Mouse (Mus musculus): Measurements from ENCODE around the gene Fzr1. TPM values are rescaled to one million over a fixed set of nuclear protein-coding genes. Genes with fewer than 3 reads are reported as not detected.

Fzr1 gene
- total RNA-seq, 2 experiments from 2014 or later, result 65.9 to 66.6 TPM

GRCm38 (mm10) chr10:81417227-81418215 lies 39.2 kb upstream of the Fzr1 start:
- no peak for DNase-seq (ENCODE audit: extremely low spot score in 1 of 2, low spot score in 1 of 2)

DNA sequence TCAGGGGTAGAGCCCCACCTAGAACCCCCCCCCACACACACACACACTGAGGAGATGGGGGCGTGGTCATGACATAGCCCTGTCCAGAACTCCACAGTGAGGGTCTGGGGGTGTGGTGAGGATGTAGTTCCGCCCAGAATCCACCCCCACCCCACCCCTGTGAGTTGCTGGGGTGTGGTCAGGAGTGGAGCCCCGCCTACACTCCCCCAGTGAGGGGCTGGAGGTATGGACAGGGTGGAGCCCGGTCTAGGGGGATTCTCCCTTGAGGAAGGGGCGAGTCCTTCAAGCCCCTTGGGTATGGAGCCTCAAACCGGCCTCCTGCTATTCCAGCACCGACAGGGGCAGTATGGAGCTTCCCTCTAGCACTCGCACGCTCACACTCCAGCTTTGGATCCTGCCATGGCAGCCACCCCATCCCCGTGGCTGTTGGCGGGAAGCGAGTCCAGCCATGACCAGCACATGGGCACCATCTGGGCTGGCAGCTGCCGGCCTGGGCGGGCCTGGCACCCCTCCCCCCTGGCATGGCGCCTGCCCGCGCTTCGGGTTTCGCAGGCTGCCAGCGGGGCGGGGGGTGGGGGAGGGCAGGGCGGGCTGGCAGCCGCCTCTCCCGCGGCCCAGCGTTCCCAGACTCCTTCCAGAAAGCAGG lies 38.4 kb upstream of the Fzr1 start:
- DNase-seq (ENCODE audit: extremely low spot score in 1 of 2, low spot score in 1 of 2), result peak; percentile 76 to 79

DNA sequence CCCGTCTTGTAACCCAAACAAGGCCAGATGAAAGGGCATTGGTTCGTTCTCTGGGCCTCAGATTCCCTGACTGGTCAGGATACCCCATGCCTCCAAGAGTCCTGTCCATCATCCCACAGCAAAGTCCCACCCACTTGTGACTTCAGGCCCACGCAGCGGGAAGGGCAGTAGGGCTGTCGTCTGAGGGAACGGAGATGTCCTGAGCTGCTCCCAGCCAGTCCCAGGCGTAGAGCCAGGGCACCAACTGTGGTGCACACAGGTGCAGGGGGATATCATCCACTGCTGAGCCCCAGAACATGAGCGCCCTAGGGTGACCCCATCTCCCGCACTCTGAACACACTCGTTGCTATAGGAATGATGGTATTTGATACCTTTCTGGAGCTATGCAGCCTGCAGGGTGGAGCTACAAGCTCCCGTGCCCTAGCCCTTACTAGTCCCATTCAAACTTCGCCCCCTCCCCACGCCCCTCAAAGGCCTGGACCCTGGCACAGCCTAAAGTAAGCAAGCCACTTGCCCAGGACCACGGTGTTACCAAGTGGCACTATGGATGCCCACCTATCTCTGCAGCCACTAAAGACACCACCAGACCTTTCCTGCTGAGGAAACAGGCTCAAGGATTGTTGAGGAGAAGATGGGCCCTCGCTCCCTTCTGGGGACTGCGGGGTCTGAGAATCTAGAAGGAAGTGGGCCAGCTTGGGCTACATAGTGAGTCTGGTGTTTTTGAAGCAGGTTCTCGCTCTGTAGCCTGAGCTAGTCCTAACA lies 37.4 kb upstream of the Fzr1 start:
- DNase-seq (ENCODE audit: extremely low spot score in 1 of 2, low spot score in 1 of 2), result no peak

GRCm38 (mm10) chr10:81415146-81415545 lies 36.8 kb upstream of the Fzr1 start:
- no peak for DNase-seq (ENCODE audit: extremely low spot score in 1 of 2, low spot score in 1 of 2)

- no peak for DNase-seq (ENCODE audit: extremely low spot score in 1 of 2, low spot score in 1 of 2)
Observed at GRCm38 (mm10) chr10:81414682-81415081, 36.4 kb upstream of the Fzr1 start.

GRCm38 (mm10) chr10:81413310-81414261 lies 35.3 kb upstream of the Fzr1 start:
- peak; percentile 70 to 75 for DNase-seq (ENCODE audit: extremely low spot score in 1 of 2, low spot score in 1 of 2)

DNA sequence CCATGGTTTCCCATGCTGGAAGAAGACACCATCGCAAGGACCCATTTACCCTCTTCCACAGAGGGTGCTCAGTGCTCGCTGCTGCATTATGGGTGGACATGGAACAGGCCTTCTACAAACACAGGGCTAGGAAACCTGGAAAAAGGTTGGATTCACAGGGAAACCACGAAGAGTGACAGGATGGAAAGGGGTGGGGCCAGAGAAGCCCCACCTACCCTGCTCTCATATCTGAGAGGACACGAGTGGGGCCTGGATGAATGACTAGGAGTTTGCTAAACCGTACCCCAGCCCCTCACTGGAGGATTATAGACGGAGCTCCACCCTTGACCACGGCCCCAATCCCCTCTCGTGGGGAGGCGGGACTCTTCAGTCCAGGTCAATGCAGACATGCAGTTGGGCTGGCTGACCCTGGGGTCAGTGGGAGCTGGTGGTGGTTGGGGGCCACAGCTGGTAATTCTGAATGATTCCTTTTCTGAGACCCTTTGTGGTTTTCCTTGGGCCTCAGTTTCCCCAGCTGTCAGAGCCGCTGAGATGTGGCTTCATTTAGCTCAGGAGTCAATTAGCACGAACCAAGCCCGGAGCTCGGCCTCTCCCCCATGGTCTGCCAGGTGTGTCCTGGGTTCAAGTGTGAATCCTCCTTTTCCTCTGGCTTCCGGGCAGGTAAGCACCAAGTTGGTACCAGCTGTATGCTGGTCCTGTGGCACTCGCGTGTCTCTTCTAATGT lies 34.4 kb upstream of the Fzr1 start:
- DNase-seq (ENCODE audit: extremely low spot score in 1 of 2, low spot score in 1 of 2), result no peak

DNA sequence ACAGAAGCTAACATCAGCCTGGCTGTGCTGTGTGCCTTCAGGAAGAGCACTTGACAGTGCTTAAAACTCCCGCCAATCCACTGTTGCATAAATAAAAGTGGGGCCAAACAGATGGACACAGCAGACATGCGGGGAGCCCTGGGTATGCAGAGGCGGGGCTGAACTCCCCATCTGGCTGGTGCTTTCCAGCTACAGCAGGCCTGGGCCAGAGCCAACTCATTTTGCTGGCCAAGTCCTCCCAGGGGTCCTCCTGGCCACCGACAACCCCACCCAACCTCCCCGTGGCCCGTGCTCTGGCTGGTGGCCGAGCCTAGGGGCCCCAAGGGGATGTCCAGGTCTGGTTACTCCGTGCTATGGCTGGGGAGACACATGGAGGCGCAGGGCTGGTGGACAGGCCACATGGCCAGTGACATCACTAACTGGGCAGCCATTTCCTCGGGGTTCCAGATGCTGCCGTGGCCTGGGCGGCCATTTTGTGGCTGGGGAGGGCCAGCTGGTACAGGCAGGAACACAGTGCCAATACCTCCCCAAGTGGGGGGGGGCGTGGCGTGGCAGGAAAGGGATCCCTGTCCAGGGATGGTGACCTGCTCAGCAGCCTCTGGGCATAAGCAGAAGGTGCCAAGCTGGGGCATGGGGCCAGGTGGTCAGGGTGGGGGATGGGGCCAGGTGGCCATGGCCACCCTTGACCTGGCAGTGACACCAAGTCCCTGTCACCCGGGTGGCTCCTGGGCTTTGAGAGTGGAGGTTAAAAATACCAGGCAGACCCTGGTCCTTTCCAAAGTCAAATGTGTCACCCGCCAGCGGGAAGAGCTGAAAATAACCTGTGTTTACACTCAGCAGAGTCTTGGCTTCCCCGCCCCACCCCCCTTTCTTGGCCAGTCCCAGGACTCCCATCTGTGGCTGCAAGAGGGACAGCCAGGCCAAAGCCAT lies 33.4 kb upstream of the Fzr1 start:
- DNase-seq (ENCODE audit: extremely low spot score in 1 of 2, low spot score in 1 of 2), result no peak

- no peak for DNase-seq (ENCODE audit: extremely low spot score in 1 of 2, low spot score in 1 of 2)
Observed at GRCm38 (mm10) chr10:81410981-81411380, 32.7 kb upstream of the Fzr1 start.

DNA sequence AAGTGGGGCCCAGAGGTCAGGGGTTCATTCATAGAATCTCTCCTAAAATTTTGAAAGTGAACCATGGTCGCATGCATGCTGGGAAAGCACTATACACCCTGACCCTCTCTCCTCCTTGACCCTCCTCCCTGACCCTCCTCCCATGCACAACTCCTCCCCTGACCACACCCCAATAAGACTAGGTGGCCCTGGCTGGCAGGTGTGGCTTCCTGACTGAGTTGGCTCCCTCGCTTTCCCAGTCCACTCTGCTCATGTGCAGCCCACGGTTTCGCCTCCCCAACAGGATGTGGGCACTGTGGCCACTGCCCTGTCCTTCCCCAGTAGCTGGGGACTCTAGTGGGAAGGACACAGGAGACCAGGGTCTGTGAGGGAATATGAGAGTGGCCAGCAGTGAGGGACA lies 32.0 kb upstream of the Fzr1 start:
- DNase-seq (ENCODE audit: extremely low spot score in 1 of 2, low spot score in 1 of 2), result no peak

DNA sequence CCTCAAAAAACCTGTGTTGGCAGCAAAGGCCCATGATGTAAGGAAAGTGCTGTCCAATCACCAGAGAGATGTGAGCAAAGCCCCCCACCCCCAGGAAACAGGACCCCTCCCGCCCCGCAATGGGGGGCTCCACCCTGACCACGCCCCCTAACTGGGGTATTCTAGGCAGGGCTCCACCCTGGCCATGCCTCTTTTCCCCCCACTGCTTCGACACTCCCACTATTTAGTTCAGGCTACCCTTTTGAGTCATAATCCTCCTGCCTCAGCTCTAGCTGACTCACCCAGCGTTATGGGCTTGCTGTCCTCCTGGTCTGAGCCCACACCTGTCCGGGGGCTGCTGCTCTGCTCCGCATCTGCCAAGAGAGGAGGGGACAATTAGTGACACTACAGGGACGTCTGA lies 31.0 kb upstream of the Fzr1 start:
- DNase-seq (ENCODE audit: extremely low spot score in 1 of 2, low spot score in 1 of 2), result no peak

DNA sequence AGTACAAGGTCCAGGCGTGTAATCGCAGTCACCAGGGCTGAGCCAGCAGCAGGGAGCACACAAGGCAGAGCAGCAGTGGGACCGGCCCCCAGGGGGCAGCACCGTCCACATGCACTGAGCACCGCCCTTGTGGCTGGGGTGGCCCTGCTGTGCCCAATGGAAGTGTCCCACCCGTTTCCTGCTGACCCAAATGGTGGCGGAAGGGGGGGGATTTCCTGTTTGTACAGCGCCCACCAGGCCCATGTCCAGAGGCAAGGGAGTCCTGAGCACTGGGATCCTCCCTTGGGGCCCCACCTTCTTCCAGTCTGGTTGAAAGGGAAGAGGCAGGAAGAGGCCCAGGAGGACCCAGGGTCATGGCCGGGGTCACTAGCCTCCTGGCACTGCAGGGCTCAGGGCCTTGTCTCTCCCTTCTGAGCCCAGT lies 30.6 kb upstream of the Fzr1 start:
- peak in 1 of 2 experiments; percentile 73 for DNase-seq (ENCODE audit: extremely low spot score in 1 of 2, low spot score in 1 of 2)

GRCm38 (mm10) chr10:81408424-81408729 lies 30.1 kb upstream of the Fzr1 start:
- no peak for DNase-seq (ENCODE audit: extremely low spot score in 1 of 2, low spot score in 1 of 2)

- DNase-seq (ENCODE audit: extremely low spot score in 1 of 2, low spot score in 1 of 2), result no peak
Observed at GRCm38 (mm10) chr10:81407539-81408423, 29.5 kb upstream of the Fzr1 start.

- DNase-seq (ENCODE audit: extremely low spot score in 1 of 2, low spot score in 1 of 2), result no peak
Observed at GRCm38 (mm10) chr10:81406504-81407440, 28.5 kb upstream of the Fzr1 start.

GRCm38 (mm10) chr10:81405588-81406201 lies 27.4 kb upstream of the Fzr1 start:
- peak in 1 of 2 experiments; percentile 74 for DNase-seq (ENCODE audit: extremely low spot score in 1 of 2, low spot score in 1 of 2)

All from layer of hippocampus, postnatal 25 days (tissue).